Mouse (Mus musculus) retina, adult 2 months (tissue): ENCODE measurements around the gene Map7.
A peak's percentile ranks its signal among the peaks of the same experiment; 100 is the strongest.

Experiments used
- DNase-seq: peaks from one replicate; pipeline ENCODE4 v3.0.0-alpha.2; 2012; ENCODE audit warnings: low read depth, low spot score

The Map7 gene

GRCm38 (mm10) chr10:20285994-20286836 is 137.9 kb downstream of the Map7 start:
- no peak for DNase-seq

- DNase-seq, result no peak
These were observed 139.1 kb downstream of the Map7 start for GRCm38 (mm10) chr10:20287369-20287768.

GRCm38 (mm10) chr10:20290467-20290883 is 142.2 kb downstream of the Map7 start:
- peak; percentile 65 for DNase-seq

- no peak for DNase-seq
These were observed 147.7 kb downstream of the Map7 start for GRCm38 (mm10) chr10:20295961-20296360.

- no peak for DNase-seq
These were observed 150.1 kb downstream of the Map7 start for GRCm38 (mm10) chr10:20298152-20298920.

- DNase-seq, result no peak
These were observed 150.8 kb downstream of the Map7 start for GRCm38 (mm10) chr10:20299114-20299513.

- no peak for DNase-seq
These were observed 162.9 kb downstream of the Map7 start for GRCm38 (mm10) chr10:20310969-20311769.

- DNase-seq, result peak; percentile 98
These were observed 163.9 kb downstream of the Map7 start, which contains the start of gene Bclaf1 for GRCm38 (mm10) chr10:20311918-20312735. Bclaf1 (plus strand) TSS chr10:20312469.

GRCm38 (mm10) chr10:20312736-20313301 is 164.5 kb downstream of the Map7 start:
- peak; percentile 37 for DNase-seq

- DNase-seq, result no peak
These were observed 165.2 kb downstream of the Map7 start for GRCm38 (mm10) chr10:20313447-20313846.

GRCm38 (mm10) chr10:20313941-20314340 is 165.7 kb downstream of the Map7 start:
- no peak for DNase-seq

GRCm38 (mm10) chr10:20314797-20315196 is 166.5 kb downstream of the Map7 start:
- no peak for DNase-seq

GRCm38 (mm10) chr10:20317466-20317865 is 169.2 kb downstream of the Map7 start:
- DNase-seq, result no peak

GRCm38 (mm10) chr10:20326226-20326625 is 178.0 kb downstream of the Map7 start:
- no peak for DNase-seq
